Mouse (Mus musculus) forebrain, postnatal 0 days (tissue): Measurements from ENCODE around the gene Uqcc1. TPM values are rescaled to one million over a fixed set of nuclear protein-coding genes. Genes with fewer than 3 reads are reported as not detected.

Source experiments
- ATAC-seq: fragments of 200-750 bp; cut with Nextera tagmentation; 2 replicates; pipeline ENCODE4 v1.8.0; 2017; ENCODE audit warnings: mild to moderate bottlenecking, moderate library complexity
- DNase-seq: peaks from one replicate; pipeline ENCODE4 v3.0.0-alpha.2; 2015
- H3K27ac ChIP-seq: fragments of 300-500 bp; sonication (generic); 2 replicates; pipeline ENCODE4 v1.5.1; 2014; ENCODE audit warnings: low read depth, mild to moderate bottlenecking, antibody characterized with exemption, low read length, moderate library complexity, mixed read lengths
- H3K27me3 ChIP-seq: fragments of 300-500 bp; sonication (generic); 2 replicates; pipeline ENCODE4 v1.6.1; 2014; ENCODE audit warnings: mild to moderate bottlenecking, low read length, mixed read lengths; ENCODE audit not compliant: insufficient read depth
- H3K36me3 ChIP-seq: fragments of 300-500 bp; sonication (generic); 2 replicates; pipeline ENCODE4 v1.6.1; 2014; ENCODE audit warnings: mild to moderate bottlenecking, moderate library complexity; ENCODE audit not compliant: insufficient read depth
- H3K4me1 ChIP-seq: fragments of 300-500 bp; sonication (generic); 2 replicates; pipeline ENCODE4 v1.6.1; 2014; ENCODE audit warnings: antibody characterized with exemption; ENCODE audit not compliant: insufficient read depth
- H3K4me2 ChIP-seq: fragments of 300-500 bp; sonication (generic); 2 replicates; pipeline ENCODE4 v1.6.1; 2014; ENCODE audit warnings: low read depth, mild to moderate bottlenecking, moderate library complexity
- H3K4me3 ChIP-seq: fragments of 300-500 bp; sonication (generic); 2 replicates; pipeline ENCODE4 v1.5.1; 2014; ENCODE audit warnings: low read depth, low read length, mixed read lengths
- H3K9ac ChIP-seq: fragments of 300-500 bp; sonication (generic); 2 replicates; pipeline ENCODE4 v1.6.1; 2014; ENCODE audit warnings: mild to moderate bottlenecking
- H3K9me3 ChIP-seq: fragments of 300-500 bp; sonication (generic); 2 replicates; pipeline ENCODE4 v1.6.1; 2016; ENCODE audit warnings: low read length
- CTCF ChIP-seq: sonication (generic); IDR thresholded peaks from 2 replicates; pipeline ENCODE4 v1.5.1; 2016; ENCODE audit warnings: antibody characterized with exemption, control low read depth, low read depth
- WGBS: fragments of 180-500 bp; shearing (Covaris S2); extraction: QIAGEN DNeasy Blood & Tissue Kit; methylation state at CpG from one replicate; pipeline ENCODE4 v1.1.7; 2014; 5-methylcytosine and 5-hydroxymethylcytosine counted together
- polyA plus RNA-seq: library from polyadenylated mRNA; unstranded; fragments of >200 nt; fragmentation: Nextera tagmentation; extraction: Ambion mirVana; gene quantifications from 2 replicates; pipeline ENCODE4 v1.2.1, GENCODE M21; 2015
- total RNA-seq: library from RNA; depleted of rRNA; stranded (reverse); fragments of >200 nt; gene quantifications from 2 replicates; pipeline ENCODE4 v1.2.3, GENCODE M21; 2014

Uqcc1 gene
- total and polyA plus RNA-seq, 2 experiments from 2014 or later: 63.0 to 67.7 TPM

GRCm38 (mm10) chr2:155860102-155860501, 70.0 kb downstream of the Uqcc1 start:
- H3K36me3 ChIP-seq: no peaks in the 10 kb centered on the region; the same call in none of the 2 replicates
- no peak overlapping the region for H3K4me3 ChIP-seq
- H3K27me3 ChIP-seq: no peaks in the 10 kb centered on the region
- DNase-seq (no peak), ATAC-seq (no peak)
- no peaks in the 10 kb centered on the region for H3K4me1 ChIP-seq
- TF ChIP-seq CTCF: no peak
- WGBS: 86% methylated on average over 7 of the region's 7 CpGs
- no peaks in the 10 kb centered on the region for H3K9me3 ChIP-seq
- no peak overlapping the region for H3K9ac ChIP-seq
- no peak overlapping the region for H3K27ac ChIP-seq
- no peak overlapping the region for H3K4me2 ChIP-seq

GRCm38 (mm10) chr2:155852536-155852935, 77.6 kb downstream of the Uqcc1 start:
- no peaks in the 10 kb centered on the region for H3K9me3 ChIP-seq
- H3K4me2 ChIP-seq: no peak overlapping the region
- no peak for TF ChIP-seq CTCF
- no peaks in the 10 kb centered on the region for H3K27me3 ChIP-seq
- H3K9ac ChIP-seq: no peak overlapping the region
- no peak overlapping the region for H3K27ac ChIP-seq
- ATAC-seq (no peak), DNase-seq (no peak)
- H3K4me1 ChIP-seq: no peaks in the 10 kb centered on the region
- peaks cover 35% of the 10 kb centered on the region for H3K36me3 ChIP-seq
- no peak overlapping the region for H3K4me3 ChIP-seq
- WGBS: 89% methylated on average over 5 of the region's 5 CpGs

- no peak for DNase-seq
- no peak overlapping the region for H3K27ac ChIP-seq
- no peak overlapping the region for H3K9ac ChIP-seq
- no peak overlapping the region for H3K4me2 ChIP-seq
- no peak for TF ChIP-seq CTCF
- 83% methylated on average over 7 of the region's 7 CpGs for WGBS
- H3K9me3 ChIP-seq: no peaks in the 10 kb centered on the region
- ATAC-seq: no peak
- no peaks in the 10 kb centered on the region for H3K4me1 ChIP-seq
- peaks cover 46% of the 10 kb centered on the region for H3K36me3 ChIP-seq
- H3K27me3 ChIP-seq: no peaks in the 10 kb centered on the region
- H3K4me3 ChIP-seq: no peak overlapping the region
Measured at GRCm38 (mm10) chr2:155850120-155850519, 80.0 kb downstream of the Uqcc1 start.

- peaks cover 44% of the 10 kb centered on the region for H3K36me3 ChIP-seq
- ATAC-seq: no peak
- WGBS: 66% methylated on average over 7 of the region's 7 CpGs
- no peaks in the 10 kb centered on the region for H3K27me3 ChIP-seq
- no peaks in the 10 kb centered on the region for H3K4me1 ChIP-seq
- no peak overlapping the region for H3K27ac ChIP-seq
- no peak for TF ChIP-seq CTCF
- H3K4me3 ChIP-seq: no peak overlapping the region
- H3K9me3 ChIP-seq: no peaks in the 10 kb centered on the region
- DNase-seq: no peak
- no peak overlapping the region for H3K4me2 ChIP-seq
- no peak overlapping the region for H3K9ac ChIP-seq
Measured at GRCm38 (mm10) chr2:155849464-155849863, 80.6 kb downstream of the Uqcc1 start.

- TF ChIP-seq CTCF: peak; percentile 94
- 33% methylated on average over 6 of the region's 6 CpGs for WGBS
Measured at GRCm38 (mm10) chr2:155848291-155848690, 81.8 kb downstream of the Uqcc1 start.

GRCm38 (mm10) chr2:155846930-155847329, 83.2 kb downstream of the Uqcc1 start:
- ATAC-seq: no peak
- H3K4me3 ChIP-seq: no peak overlapping the region
- no peaks in the 10 kb centered on the region for H3K9me3 ChIP-seq
- H3K27me3 ChIP-seq: no peaks in the 10 kb centered on the region
- no peaks in the 10 kb centered on the region for H3K4me1 ChIP-seq
- WGBS: 85% methylated on average over 8 of the region's 8 CpGs
- H3K4me2 ChIP-seq: no peak overlapping the region
- peaks cover 43% of the 10 kb centered on the region for H3K36me3 ChIP-seq
- DNase-seq: no peak
- H3K27ac ChIP-seq: no peak overlapping the region
- no peak for TF ChIP-seq CTCF
- no peak overlapping the region for H3K9ac ChIP-seq

More at GRCm38 (mm10) chr2:155848291-155848690, 81.8 kb downstream of the Uqcc1 start:
- H3K9ac ChIP-seq: no peak overlapping the region
- no peak overlapping the region for H3K4me2 ChIP-seq
- DNase-seq (peak; percentile 81), ATAC-seq (no peak; the same call in 1 of the 2 replicates)
- no peaks in the 10 kb centered on the region for H3K9me3 ChIP-seq
- no peak overlapping the region for H3K4me3 ChIP-seq
- H3K27me3 ChIP-seq: no peaks in the 10 kb centered on the region
- H3K4me1 ChIP-seq: no peaks in the 10 kb centered on the region
- H3K36me3 ChIP-seq: peaks cover 43% of the 10 kb centered on the region
- H3K27ac ChIP-seq: no peak overlapping the region

GRCm38 (mm10) chr2:155838961-155839360, 91.1 kb downstream of the Uqcc1 start:
- Histone ChIP-seq H3K9ac (no peak overlapping the region), H3K36me3 (no peaks in the 10 kb centered on the region), H3K27ac (no peak overlapping the region), H3K4me2 (no peak overlapping the region), H3K4me1 (no peaks in the 10 kb centered on the region), H3K9me3 (no peaks in the 10 kb centered on the region), H3K27me3 (no peaks in the 10 kb centered on the region), H3K4me3 (no peak overlapping the region)
- ATAC-seq (no peak), DNase-seq (no peak)
- no peak for TF ChIP-seq CTCF
- WGBS: 79% methylated on average over 4 of the region's 4 CpGs
